Mouse (Mus musculus) 3134 (cell line): ENCODE results near the gene Gm20716.

Source experiments
- DNase-seq: peaks from one replicate; pipeline ENCODE4 v3.0.0-alpha.2; 2011; ENCODE audit warnings: low spot score; ENCODE audit not compliant: insufficient read length; ENCODE audit errors: extremely low read depth

Gene Gm20716

DNA sequence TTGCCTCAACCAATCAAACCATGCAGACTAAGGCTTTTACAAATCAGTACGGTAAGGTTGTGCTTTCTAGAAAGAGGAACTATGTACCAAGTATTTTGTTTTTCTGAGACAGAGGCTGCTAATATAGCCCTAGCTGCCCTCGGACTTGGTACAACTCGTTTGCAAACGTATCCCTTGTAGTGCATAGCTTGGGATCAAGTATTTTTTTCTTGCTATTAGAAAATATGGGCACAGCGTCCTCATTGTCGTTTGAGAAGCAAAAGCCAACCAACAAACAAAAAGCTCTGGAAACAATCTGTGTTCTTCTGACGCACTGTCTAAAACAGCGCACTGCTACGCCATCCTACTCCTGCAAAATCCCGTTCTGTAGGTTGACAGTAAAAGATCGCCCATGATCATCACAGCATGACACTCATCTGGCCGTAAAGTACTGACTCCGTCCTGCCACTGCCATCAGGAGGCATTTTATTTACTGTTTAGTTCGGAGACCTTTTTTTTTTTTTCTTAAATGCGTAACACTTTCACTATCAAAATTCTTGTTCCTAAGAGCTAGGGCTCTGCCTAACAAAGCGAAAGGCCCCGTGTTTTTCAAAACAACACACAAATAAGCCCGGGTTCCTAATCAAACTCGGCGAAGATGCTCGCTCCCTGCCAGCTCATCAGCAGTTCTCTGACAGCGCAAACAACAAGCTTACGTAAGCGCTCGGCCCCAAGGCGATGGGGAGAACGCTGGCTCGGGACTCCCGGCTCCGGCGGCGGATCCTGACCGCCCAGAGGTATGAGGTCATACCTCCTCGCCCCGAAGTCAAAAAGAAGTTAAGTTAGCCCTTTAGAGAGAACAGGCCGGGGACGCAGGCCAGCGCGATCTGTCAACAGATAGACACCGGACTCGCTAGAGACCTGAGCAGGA, 793 bp downstream of the Gm20716 start:
- DNase-seq: peak; percentile 62

DNA sequence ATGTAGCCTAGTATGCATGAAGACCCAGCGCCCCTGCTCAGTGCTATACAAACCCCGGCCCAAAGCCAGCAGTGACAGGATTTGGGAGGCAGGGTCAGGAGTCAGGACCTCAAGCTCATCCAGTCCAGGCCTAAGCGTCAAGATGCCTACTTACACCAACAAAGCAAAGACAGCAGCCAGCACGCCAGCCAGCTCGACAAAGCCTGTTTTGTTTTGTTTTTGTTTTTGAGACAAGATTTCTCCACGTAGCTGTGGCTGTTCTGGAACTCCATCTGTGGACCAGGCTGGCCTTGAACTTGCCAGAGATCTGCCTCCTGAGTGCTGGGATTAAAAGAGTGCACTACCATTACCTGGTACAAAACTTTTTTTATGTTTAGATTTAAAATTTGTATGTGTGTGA, 6.8 kb downstream of the Gm20716 start:
- DNase-seq: no peak

GRCm38 (mm10) chr2:168213788-168214397, 16.3 kb downstream of the Gm20716 start:
- no peak for DNase-seq

- DNase-seq: no peak
Measured at GRCm38 (mm10) chr2:168207883-168208282, 22.3 kb downstream of the Gm20716 start.

- peak; percentile 92 for DNase-seq
Measured at GRCm38 (mm10) chr2:168206725-168207644, 23.2 kb downstream of the Gm20716 start, which contains the start of gene Adnp. Gene Adnp (minus strand): TSS chr2:168207112.

- peak; percentile 49 for DNase-seq
Measured at GRCm38 (mm10) chr2:168205681-168206631, 24.2 kb downstream of the Gm20716 start.

GRCm38 (mm10) chr2:168205265-168205664, 24.9 kb downstream of the Gm20716 start:
- DNase-seq: peak; percentile 75

DNA sequence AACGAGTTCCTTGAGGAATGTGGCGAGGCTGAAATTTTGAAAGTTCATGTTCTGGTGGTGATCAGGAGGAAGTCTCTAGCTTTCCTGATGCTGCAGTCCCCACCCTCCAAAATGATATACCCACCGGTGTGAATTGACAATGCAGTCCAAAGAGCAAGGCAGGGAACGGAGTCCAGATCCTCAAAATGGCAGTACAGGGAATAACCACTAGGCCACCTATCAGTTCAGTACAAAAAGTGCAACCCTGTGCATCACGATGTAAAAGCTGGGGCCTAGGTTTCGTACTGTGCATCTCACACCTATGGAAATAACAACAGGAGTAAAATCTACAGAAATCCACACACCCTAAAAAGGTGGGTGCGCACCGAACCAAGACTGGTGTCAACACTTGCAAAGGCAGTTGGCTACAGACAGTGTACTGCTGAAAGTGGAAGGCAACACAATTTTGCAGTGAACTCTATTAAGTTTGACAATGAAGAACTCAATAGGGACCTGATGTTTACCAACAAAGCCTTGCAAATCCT, 25.6 kb downstream of the Gm20716 start:
- no peak for DNase-seq

DNA sequence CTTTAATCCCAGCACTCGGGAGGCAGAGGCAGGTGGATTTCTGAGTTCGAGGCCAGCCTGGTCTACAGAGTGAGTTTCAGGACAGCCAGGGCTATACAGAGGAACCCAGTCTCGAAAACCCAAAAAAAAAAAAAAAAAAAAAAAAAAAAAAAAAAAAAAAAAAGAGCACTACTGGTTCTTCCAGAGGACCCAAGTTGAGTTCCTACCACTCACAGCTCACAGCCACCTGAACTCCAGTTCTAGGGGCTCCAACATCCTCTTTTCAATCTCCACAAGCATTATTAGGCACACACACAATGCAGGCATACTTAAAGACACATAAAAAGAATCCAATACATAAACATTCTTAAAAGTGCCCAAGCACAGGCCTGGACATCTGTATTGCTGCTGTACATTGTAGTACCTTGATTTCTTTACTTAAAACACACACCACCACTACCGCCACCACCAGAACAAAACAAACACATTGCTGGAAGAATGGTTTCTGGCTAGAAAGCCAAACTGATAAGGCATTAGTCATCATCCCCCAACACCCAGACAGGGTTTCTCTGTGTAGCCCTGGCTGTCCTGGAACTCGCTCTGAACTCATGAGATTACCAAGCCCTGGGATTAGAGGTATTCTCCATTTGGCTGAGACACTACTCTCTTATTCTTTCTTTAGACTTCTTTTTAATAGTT, 30.0 kb downstream of the Gm20716 start:
- DNase-seq: no peak

- no peak for DNase-seq
Measured at GRCm38 (mm10) chr2:168199476-168199875, 30.7 kb downstream of the Gm20716 start.

GRCm38 (mm10) chr2:168198421-168198820, 31.7 kb downstream of the Gm20716 start:
- no peak for DNase-seq

DNA sequence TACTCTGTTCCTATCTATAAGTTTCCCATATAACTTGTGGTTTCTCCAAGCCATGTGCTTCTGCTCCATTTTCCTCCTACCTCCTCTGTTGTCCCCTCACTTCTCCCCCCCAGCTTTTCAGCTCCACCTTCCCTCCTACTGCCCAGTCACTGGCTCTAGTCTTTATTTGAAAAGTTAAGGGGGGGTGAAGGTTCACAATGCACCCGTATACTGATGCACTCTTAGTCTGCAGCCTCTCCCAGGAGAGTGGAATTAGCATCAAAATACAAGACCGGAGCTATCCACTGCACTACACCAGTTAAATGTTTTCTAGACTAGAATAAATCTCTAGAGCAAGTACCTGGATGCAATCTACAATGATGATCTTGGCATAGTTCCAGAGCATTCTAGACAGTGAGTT, 34.4 kb downstream of the Gm20716 start:
- DNase-seq: no peak

- no peak for DNase-seq
Measured at GRCm38 (mm10) chr2:168193685-168194084, 36.5 kb downstream of the Gm20716 start.

- DNase-seq: peak; percentile 55
Measured at GRCm38 (mm10) chr2:168191856-168192255, 38.3 kb downstream of the Gm20716 start.

DNA sequence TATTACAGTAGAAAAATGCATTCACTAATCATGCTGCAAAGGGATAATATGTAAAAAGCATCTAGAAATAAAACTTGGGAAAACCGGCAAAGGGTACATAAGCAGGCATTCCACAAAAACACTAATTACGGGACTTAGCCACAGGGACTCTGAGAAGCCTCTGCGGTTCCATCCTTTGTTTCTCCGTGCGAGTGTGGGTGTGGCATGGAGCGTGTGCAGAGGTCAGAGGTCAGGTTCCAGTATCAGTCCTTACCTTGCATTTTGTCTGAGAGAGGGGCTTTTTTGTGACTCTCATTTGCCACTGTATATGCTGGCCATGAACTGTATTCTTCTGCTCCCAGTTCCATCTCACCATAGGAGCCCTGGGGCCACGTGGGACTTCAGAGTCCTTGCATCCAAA, 54.2 kb downstream of the Gm20716 start:
- DNase-seq: no peak

DNA sequence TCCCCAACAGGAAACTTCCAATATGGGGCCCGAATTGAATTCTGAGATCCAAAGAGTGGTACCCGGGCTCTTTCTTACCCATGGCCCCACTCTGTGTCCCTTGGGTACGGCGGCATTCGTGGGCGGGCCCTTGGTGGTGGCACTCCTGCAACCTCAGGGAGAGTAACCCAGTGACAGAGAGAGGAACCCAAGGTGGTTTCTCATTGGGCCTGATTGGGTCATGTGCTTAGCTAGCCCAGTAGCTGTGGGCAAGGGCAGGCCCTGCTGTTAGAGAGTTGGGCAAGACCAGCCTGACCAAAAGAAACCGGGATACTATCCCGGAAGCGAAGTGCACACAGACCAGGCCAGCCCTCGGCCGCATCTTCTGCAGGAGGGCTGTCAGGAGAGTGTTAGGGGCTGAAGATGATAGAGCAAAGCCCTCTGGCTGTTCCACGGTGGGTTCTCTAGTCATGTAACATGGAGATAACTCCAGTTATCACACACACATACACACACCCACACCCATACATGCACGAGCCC, 59.9 kb downstream of the Gm20716 start:
- peak; percentile 78 for DNase-seq

DNA sequence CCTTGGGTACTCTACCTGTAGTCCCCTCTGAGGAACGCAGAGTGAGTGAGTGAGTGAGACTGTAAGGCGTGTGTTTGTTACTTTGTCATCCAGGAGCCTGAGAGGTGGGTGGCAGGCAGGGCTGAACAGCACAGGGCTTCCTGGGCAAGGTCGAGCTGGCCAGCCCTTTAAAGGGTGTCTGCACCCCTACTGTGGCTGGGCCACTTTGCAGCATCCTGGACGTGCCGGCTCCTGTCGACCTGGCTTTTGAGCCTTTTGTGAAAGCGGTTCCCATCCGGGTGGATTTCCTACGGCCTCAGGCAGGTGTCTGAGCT, 60.4 kb downstream of the Gm20716 start:
- DNase-seq: no peak

DNA sequence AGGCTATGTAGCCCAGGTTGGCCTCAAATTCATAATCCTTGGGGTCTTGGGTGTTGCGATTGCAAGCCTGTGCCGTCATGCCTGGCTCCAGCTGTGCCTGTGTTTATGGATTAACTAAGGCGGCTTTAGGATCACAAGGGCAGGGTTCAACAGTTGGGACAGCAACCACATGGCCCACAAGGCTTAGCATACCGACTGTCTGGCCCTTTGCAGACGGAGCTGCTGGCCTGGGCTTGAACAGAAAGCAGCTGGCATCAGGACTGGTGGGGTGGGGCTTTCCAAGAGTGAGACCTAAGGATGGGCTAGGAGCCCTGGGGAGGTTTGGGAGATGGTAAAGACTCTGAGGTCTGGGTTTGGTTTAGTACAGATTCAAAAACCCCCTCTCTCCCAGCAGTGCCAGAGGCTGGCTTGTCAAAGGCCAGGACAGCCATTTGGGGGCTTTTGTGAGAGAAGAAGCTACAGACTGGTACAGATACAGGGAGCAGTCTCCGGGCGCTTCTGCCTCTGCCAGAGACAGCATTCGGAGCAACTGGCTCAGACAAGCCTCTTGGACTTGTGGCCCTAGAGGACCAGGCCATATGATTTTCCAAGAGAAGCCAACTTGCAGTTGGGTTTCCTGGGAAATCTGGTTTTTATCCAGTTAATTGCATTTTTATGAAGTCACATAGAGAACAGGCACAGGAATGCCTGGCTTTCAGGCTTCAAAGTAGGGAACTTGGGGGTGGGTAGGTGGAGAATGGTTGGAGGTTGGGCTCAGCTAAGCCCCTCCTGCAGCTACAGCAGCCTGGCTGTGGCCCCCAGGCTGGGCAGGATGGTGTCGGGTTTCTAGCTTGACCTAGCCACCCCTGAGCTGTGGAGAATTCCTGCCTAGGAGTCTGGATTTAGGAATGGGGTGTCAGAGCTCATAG, 61.0 kb downstream of the Gm20716 start:
- no peak for DNase-seq
